Mouse (Mus musculus): ENCODE data around the gene Hsd17b11. TPM values are rescaled to one million over a fixed set of nuclear protein-coding genes. Genes with fewer than 3 reads are reported as not detected.
A peak's percentile ranks its signal among the peaks of the same experiment; 100 is the strongest.

The Hsd17b11 gene
- total RNA-seq (2014; rRNA removed; ENCODE audit: low replicate concordance) (6.2 and 14.3 TPM in 2 replicates), polyA plus RNA-seq (2015; fragmentation: Nextera tagmentation; extraction: Ambion mirVana) (4.4 and 5.9 TPM in 2 replicates)

DNA sequence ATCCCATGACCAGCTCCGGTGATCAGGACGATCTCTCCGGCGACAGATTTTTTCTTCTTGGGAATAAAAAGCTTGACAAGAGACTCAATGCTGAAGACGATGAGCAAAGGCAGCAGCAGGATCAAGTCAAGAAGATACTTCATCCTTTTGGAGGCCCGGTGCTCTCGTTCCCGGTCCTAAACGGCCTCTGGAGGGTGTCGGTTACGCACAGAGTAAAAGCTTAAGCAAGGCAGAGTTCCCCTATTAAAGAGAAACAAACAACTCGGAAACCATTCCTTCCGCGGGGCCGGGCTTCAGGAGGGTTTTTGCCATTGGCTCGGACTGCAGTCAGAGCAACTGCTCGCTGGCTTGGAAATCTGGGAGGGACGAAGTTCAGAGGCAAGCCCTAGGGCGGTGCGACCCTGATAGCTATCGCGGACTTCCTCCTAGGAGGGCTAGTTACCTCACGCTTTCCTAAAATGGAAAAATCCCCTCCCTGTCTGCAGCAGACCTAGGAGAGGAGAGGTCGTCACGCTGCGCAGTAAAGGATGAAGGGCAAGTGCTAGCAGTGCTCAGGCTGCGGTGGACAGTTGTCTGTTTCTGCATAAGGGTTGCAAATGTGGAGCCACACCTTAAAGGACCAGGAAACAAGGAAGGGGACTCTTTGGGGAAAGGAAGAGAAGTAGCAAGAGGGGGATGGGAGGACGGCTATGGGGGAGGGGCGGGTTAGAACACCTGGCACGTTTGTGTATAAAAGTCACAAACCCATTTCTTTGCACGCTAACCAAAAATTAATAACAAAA lies at the start of gene Hsd17b11:
Hsd17b11 (minus strand) TSS at position 323 of the 782 bp plus-strand sequence.
- H3K4me2 ChIP-seq (ENCODE audit: low read depth, low read length), result peak within 1 kb of the TSS; percentile 75
- H3K4me1 ChIP-seq (ENCODE audit: control insufficient read depth, insufficient read depth), result peaks cover 36% of the 10 kb centered on the region
- DNase-seq (ENCODE audit: low spot score), result peak; percentile 89
- WGBS, result 2% methylated on average over 31 of the region's 31 CpGs
- peak; percentile 94 for ATAC-seq (ENCODE audit: insufficient read depth, low read depth)
- no peaks in the 10 kb centered on the region for H3K9me3 ChIP-seq (replicated peaks; ENCODE audit: control insufficient read depth, low read length)
- peak within 1 kb of the TSS; percentile 65 for H3K4me3 ChIP-seq (ENCODE audit: low read depth, low read length)
- peaks cover 16% of the 10 kb centered on the region for H3K36me3 ChIP-seq (replicated peaks; ENCODE audit: control insufficient read depth, insufficient read depth, low read length)
- TF ChIP-seq CTCF (IDR thresholded peaks at IDR 0.05; ENCODE audit: low read depth) (no peak), EP300 (IDR thresholded peaks at IDR 0.05; ENCODE audit: low read depth) (no peak)
- H3K9ac ChIP-seq (replicated peaks; ENCODE audit: low read depth, low read length), result peak within 1 kb of the TSS; percentile 74
- H3K27me3 ChIP-seq (ENCODE audit: control insufficient read depth, insufficient read depth, low read length), result no peaks in the 10 kb centered on the region
- peak within 1 kb of the TSS; percentile 86 for H3K27ac ChIP-seq (ENCODE audit: low read depth)

DNA sequence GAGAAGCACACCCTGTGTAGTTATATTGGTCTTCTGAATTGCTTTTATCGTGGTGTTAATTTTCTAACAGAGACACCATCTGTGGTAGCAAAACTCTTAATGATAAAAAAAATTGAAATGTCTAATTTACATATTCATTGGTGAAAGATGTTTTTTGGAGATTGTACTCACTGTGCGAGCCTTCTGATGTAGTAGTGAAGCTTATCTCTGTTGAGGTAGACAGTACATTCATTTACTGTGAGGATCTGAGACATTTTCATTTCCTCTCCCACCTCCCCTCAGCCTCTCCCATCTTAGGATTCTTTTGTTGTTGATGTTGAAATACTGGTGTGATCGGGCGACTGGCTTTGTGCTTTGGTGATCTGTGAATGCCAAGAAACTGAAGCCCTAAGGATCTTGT lies 49.3 kb upstream of the Hsd17b11 start:
- no peak overlapping the region for H3K27ac ChIP-seq (ENCODE audit: low read depth)
- H3K4me2 ChIP-seq (ENCODE audit: low read depth, low read length), result no peak overlapping the region
- no peaks in the 10 kb centered on the region for H3K27me3 ChIP-seq (ENCODE audit: control insufficient read depth, insufficient read depth, low read length)
- H3K9ac ChIP-seq (replicated peaks; ENCODE audit: low read depth, low read length), result no peak overlapping the region
- no peaks in the 10 kb centered on the region for H3K4me1 ChIP-seq (ENCODE audit: control insufficient read depth, insufficient read depth)
- no peak for TF ChIP-seq EP300 (IDR thresholded peaks at IDR 0.05; ENCODE audit: low read depth)
- no peak for TF ChIP-seq CTCF (IDR thresholded peaks at IDR 0.05; ENCODE audit: low read depth)
- H3K36me3 ChIP-seq (replicated peaks; ENCODE audit: control insufficient read depth, insufficient read depth, low read length), result no peaks in the 10 kb centered on the region
- DNase-seq (ENCODE audit: low spot score), result no peak
- no peak for ATAC-seq (ENCODE audit: insufficient read depth, low read depth)
- H3K9me3 ChIP-seq (replicated peaks; ENCODE audit: control insufficient read depth, low read length), result no peaks in the 10 kb centered on the region
- no peak overlapping the region for H3K4me3 ChIP-seq (ENCODE audit: low read depth, low read length)
- WGBS, result 67% methylated on average over 4 of the region's 4 CpGs

DNA sequence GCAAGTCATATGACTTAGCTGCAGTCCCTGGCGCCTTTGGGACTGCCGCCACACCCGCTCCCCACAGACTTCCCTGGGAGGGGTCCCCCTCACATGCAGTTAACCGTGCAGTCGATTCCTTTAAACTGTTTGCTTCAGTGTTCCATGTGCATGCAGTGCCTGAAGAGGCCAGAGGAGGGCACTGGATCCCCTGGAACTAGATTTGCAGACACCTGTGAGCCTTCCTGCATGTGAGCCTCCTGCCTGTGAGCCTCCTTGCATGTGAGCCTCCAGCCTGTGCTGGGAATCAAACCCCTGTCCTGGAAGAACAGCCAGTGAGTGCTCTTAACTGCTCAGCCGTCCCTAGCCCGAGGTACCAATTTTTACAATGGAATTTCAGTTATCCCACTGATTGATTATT lies 47.0 kb upstream of the Hsd17b11 start:
- no peak for DNase-seq (ENCODE audit: low spot score)
- H3K27me3 ChIP-seq (ENCODE audit: control insufficient read depth, insufficient read depth, low read length), result no peaks in the 10 kb centered on the region
- H3K9me3 ChIP-seq (replicated peaks; ENCODE audit: control insufficient read depth, low read length), result no peaks in the 10 kb centered on the region
- no peak overlapping the region for H3K9ac ChIP-seq (replicated peaks; ENCODE audit: low read depth, low read length)
- ATAC-seq (ENCODE audit: insufficient read depth, low read depth), result no peak
- TF ChIP-seq CTCF (IDR thresholded peaks at IDR 0.05; ENCODE audit: low read depth) (peak; percentile 69), EP300 (IDR thresholded peaks at IDR 0.05; ENCODE audit: low read depth) (no peak)
- no peak overlapping the region for H3K4me3 ChIP-seq (ENCODE audit: low read depth, low read length)
- no peaks in the 10 kb centered on the region for H3K4me1 ChIP-seq (ENCODE audit: control insufficient read depth, insufficient read depth)
- WGBS, result 82% methylated on average over 7 of the region's 7 CpGs
- H3K36me3 ChIP-seq (replicated peaks; ENCODE audit: control insufficient read depth, insufficient read depth, low read length), result peaks cover 13% of the 10 kb centered on the region
- H3K27ac ChIP-seq (ENCODE audit: low read depth), result no peak overlapping the region
- H3K4me2 ChIP-seq (ENCODE audit: low read depth, low read length), result no peak overlapping the region

DNA sequence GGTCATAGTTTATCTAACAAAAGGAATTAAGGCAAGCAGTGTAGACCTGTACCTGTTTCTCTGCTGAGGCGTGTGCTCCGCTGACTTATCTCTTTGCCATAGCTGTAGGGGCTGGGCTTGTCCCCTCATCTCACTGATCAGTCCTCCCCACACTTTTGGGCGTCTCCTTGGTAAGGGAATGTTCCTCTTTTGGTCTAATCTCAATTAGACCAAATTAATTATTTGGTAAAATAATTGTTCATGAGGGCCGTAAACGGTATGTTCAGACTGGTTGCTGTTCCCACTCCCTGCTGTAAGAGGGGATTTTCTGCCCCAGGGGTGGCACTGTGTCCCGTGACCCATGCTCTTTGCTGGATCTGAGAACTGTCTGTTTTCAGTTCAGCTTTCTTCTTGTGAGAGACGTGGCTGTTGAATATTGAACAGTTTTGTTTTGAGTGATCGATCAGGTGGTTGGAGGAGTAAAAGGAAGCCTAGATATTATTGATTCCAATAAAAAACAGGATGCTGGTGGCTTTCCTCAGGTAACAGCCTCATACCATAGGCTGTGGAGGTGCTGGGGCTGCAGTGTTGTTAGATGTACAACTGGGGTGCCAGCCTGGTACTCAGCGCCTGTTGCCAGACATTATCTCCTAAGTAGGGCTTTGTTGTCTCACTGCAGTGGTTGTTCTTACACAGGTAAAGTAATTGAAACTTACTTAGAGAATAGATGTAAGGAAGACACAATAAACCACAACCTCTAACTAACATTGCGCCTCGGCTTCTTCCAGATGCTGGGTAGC lies 41.2 kb upstream of the Hsd17b11 start:
- no peak for TF ChIP-seq CTCF (IDR thresholded peaks at IDR 0.05; ENCODE audit: low read depth)
- TF ChIP-seq EP300 (IDR thresholded peaks at IDR 0.05; ENCODE audit: low read depth), result no peak
- H3K27ac ChIP-seq (ENCODE audit: low read depth), result no peak overlapping the region
- H3K9ac ChIP-seq (replicated peaks; ENCODE audit: low read depth, low read length), result no peak overlapping the region
- no peaks in the 10 kb centered on the region for H3K27me3 ChIP-seq (ENCODE audit: control insufficient read depth, insufficient read depth, low read length)
- DNase-seq (ENCODE audit: low spot score), result no peak
- no peaks in the 10 kb centered on the region for H3K9me3 ChIP-seq (replicated peaks; ENCODE audit: control insufficient read depth, low read length)
- H3K36me3 ChIP-seq (replicated peaks; ENCODE audit: control insufficient read depth, insufficient read depth, low read length), result peaks cover 68% of the 10 kb centered on the region
- H3K4me1 ChIP-seq (ENCODE audit: control insufficient read depth, insufficient read depth), result no peaks in the 10 kb centered on the region
- no peak overlapping the region for H3K4me2 ChIP-seq (ENCODE audit: low read depth, low read length)
- no peak overlapping the region for H3K4me3 ChIP-seq (ENCODE audit: low read depth, low read length)
- ATAC-seq (ENCODE audit: insufficient read depth, low read depth), result no peak
- WGBS, result 91% methylated on average over 11 of the region's 11 CpGs

DNA sequence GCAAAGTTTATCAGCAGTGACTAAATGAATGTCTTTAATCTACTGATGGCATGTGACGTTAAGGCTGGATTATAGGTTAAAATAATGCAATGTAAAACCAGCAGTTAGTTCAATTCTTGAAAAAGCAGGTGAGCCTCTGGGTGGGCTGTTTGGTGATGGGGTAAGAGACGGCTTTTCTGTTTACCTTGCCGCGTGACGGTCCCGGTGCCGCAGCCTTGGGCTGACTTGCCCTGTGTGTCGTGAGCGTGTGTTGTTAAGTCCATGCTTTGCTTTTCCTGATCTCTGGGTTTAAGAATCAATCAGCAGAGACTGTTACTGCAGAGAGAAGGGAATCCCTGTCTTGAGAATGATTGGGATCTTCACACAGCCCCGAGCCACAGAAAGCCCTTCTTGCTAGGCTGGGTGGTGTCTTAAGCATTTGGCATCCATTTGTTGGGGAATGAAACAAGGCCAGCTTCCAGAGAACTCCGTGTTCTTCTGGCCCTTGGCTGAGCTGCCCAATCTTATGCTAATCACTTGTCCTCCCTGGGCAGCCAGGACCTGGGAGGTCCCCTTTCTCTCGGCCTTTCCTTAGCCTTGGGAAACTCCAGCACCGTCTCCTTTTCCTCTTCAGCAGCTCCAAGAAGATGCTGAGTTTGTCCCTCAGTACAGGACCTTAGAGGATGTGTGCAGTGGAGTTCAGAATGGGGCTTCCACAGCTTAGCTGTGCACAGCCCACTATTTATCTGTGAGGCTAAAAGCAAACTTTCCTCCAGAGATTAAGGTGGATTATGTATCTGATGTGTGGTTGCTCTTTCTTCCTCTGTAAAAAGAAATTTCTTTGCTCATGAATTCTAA lies 40.4 kb upstream of the Hsd17b11 start:
- Histone ChIP-seq H3K4me1 (ENCODE audit: control insufficient read depth, insufficient read depth) (no peaks in the 10 kb centered on the region), H3K4me2 (ENCODE audit: low read depth, low read length) (no peak overlapping the region), H3K4me3 (ENCODE audit: low read depth, low read length) (no peak overlapping the region), H3K27ac (ENCODE audit: low read depth) (no peak overlapping the region), H3K9me3 (replicated peaks; ENCODE audit: control insufficient read depth, low read length) (no peaks in the 10 kb centered on the region), H3K27me3 (ENCODE audit: control insufficient read depth, insufficient read depth, low read length) (no peaks in the 10 kb centered on the region), H3K9ac (replicated peaks; ENCODE audit: low read depth, low read length) (no peak overlapping the region), H3K36me3 (replicated peaks; ENCODE audit: control insufficient read depth, insufficient read depth, low read length) (peaks cover 68% of the 10 kb centered on the region)
- 85% methylated on average over 13 of the region's 13 CpGs for WGBS
- no peak for TF ChIP-seq EP300 (IDR thresholded peaks at IDR 0.05; ENCODE audit: low read depth)
- TF ChIP-seq CTCF (IDR thresholded peaks at IDR 0.05; ENCODE audit: low read depth), result no peak
- no peak for DNase-seq (ENCODE audit: low spot score)
- no peak for ATAC-seq (ENCODE audit: insufficient read depth, low read depth)

Data from heart, postnatal 0 days (tissue).